Mouse (Mus musculus): ENCODE measurements around the gene Tnfrsf8. TPM values are rescaled to one million over a fixed set of nuclear protein-coding genes. Genes with fewer than 3 reads are reported as not detected.

The Tnfrsf8 gene
- total RNA-seq, 2 experiments from 2014 or later = 0.77 to 1.3 TPM

Other genes starting within 250 kb of the Tnfrsf8 start
- gene Vps13d, start 120.2 kb downstream of the Tnfrsf8 start, total RNA-seq (2021) = 10 to 100 TPM; 59.2 to 70.4 TPM
- gene Tnfrsf1b, start 68.3 kb downstream of the Tnfrsf8 start, total RNA-seq (2021) = 1 to 10 TPM; 2.5 to 2.7 TPM
- under 1 TPM; 0.39 to 0.41 TPM for gene Zfp990, start 195.6 kb upstream of the Tnfrsf8 start, total RNA-seq (2021)

All from left cerebral cortex, postnatal 36 days (tissue).